Mouse (Mus musculus) midbrain, embryonic 10.5 days (tissue): ENCODE results near the gene Cbarp. TPM values are rescaled to one million over a fixed set of nuclear protein-coding genes. Genes with fewer than 3 reads are reported as not detected.
A peak's percentile ranks its signal among the peaks of the same experiment; 100 is the strongest.

Experiments
- DNase-seq: peaks from one replicate; pipeline ENCODE4 v3.0.0-alpha.2; 2017; ENCODE audit warnings: low spot score
- H3K27ac ChIP-seq: fragments of 300-500 bp; sonication (generic); replicated peaks from 2 replicates; pipeline ENCODE4 v1.5.1; 2016; ENCODE audit warnings: mild to moderate bottlenecking
- H3K27me3 ChIP-seq: fragments of 300-500 bp; sonication (generic); 2 replicates; pipeline ENCODE4 v1.6.1; 2016; ENCODE audit warnings: low read depth, mild to moderate bottlenecking; ENCODE audit not compliant: poor library complexity, severe bottlenecking
- H3K36me3 ChIP-seq: fragments of 300-500 bp; sonication (generic); 2 replicates; pipeline ENCODE4 v1.6.1; 2016; ENCODE audit warnings: mild to moderate bottlenecking, moderate library complexity
- H3K4me1 ChIP-seq: fragments of 300-500 bp; sonication (generic); 2 replicates; pipeline ENCODE4 v1.6.1; 2016
- H3K4me3 ChIP-seq: fragments of 300-500 bp; sonication (generic); 2 replicates; pipeline ENCODE4 v1.5.1; 2016; ENCODE audit warnings: mild to moderate bottlenecking, moderate library complexity
- H3K9me3 ChIP-seq: fragments of 300-500 bp; sonication (generic); replicated peaks from 2 replicates; pipeline ENCODE4 v1.6.1; 2016; ENCODE audit warnings: mild to moderate bottlenecking
- WGBS: fragments of 180-500 bp; shearing (Covaris S2); methylation state at CpG from one replicate; pipeline ENCODE4 v1.1.7; 2016; 5-methylcytosine and 5-hydroxymethylcytosine counted together
- polyA plus RNA-seq: library from polyadenylated mRNA; unstranded; fragments of >200 nt; fragmentation: Nextera tagmentation; extraction: Ambion mirVana; gene quantifications from 2 replicates; pipeline ENCODE4 v1.2.1, GENCODE M21; 2016

Gene Cbarp
- polyA plus RNA-seq, 1 experiment from 2014 or later, result 7.8 TPM

DNA sequence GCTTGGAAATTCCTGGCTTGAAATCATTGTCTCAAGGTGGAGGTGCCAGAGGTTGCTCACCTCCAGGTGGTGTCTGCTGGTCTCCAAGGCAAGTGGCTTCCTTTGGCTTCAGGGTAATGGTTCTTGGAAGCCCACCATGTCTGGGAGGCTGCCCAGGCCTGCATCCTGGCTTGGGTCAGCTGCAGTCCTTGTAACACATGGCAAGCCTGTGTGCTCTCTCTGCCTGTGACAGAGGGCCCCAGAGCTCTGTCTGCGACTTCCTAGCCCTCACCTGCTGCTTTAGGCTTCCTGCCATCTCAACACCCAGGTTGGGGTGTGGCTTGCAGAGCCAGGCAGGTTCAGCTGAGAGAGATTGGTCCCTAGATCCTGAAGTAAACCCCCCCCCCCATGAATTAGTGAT is 22.9 kb downstream of the Cbarp start:
- Histone ChIP-seq H3K9me3 (no peaks in the 10 kb centered on the region), H3K27ac (peak overlapping the region; percentile 93), H3K4me1 (peaks cover 50% of the 10 kb centered on the region), H3K27me3 (no peaks in the 10 kb centered on the region), H3K4me3 (peak overlapping the region; percentile 96), H3K36me3 (peaks cover 56% of the 10 kb centered on the region)
- DNase-seq, result no peak
- 74% methylated on average over 1 of the region's 1 CpGs for WGBS

- H3K4me1 ChIP-seq, result peaks cover 50% of the 10 kb centered on the region
- H3K27ac ChIP-seq, result peak overlapping the region; percentile 93
- H3K27me3 ChIP-seq, result no peaks in the 10 kb centered on the region
- DNase-seq, result peak; percentile 37
- H3K4me3 ChIP-seq, result peak overlapping the region; percentile 96
- 6% methylated on average over 30 of the region's 30 CpGs for WGBS
- no peaks in the 10 kb centered on the region for H3K9me3 ChIP-seq
- H3K36me3 ChIP-seq, result peaks cover 50% of the 10 kb centered on the region
These were observed 23.5 kb downstream of the Cbarp start for GRCm38 (mm10) chr10:80116927-80117691.

DNA sequence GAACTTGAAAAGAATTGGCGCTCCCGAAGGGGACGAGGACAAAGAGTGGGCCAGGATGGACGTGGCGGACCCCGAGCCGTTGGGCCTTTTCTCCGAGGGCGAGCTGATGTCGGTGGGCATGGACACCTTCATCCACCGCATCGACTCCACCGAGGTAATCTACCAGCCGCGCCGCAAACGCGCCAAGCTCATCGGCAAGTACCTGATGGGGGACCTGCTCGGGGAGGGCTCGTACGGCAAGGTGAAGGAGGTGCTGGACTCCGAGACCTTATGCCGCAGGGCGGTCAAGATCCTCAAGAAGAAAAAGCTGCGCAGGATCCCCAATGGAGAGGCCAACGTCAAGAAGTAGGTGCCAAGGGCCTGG is 24.1 kb downstream of the Cbarp start:
- H3K4me1 ChIP-seq, result peaks cover 50% of the 10 kb centered on the region
- no peaks in the 10 kb centered on the region for H3K27me3 ChIP-seq
- peak overlapping the region; percentile 93 for H3K27ac ChIP-seq
- WGBS, result 1% methylated on average over 27 of the region's 27 CpGs
- no peaks in the 10 kb centered on the region for H3K9me3 ChIP-seq
- H3K4me3 ChIP-seq, result peak overlapping the region; percentile 96
- peak; percentile 31 for DNase-seq
- peaks cover 44% of the 10 kb centered on the region for H3K36me3 ChIP-seq

GRCm38 (mm10) chr10:80115944-80116335 is 24.7 kb downstream of the Cbarp start:
- H3K4me1 ChIP-seq, result peaks cover 50% of the 10 kb centered on the region
- H3K36me3 ChIP-seq, result peaks cover 38% of the 10 kb centered on the region
- peak overlapping the region; percentile 96 for H3K4me3 ChIP-seq
- WGBS, result 0% methylated on average over 63 of the region's 63 CpGs
- H3K9me3 ChIP-seq, result no peaks in the 10 kb centered on the region
- peak overlapping the region; percentile 93 for H3K27ac ChIP-seq
- no peaks in the 10 kb centered on the region for H3K27me3 ChIP-seq
- DNase-seq, result no peak

- Histone ChIP-seq H3K36me3 (peaks cover 33% of the 10 kb centered on the region), H3K27me3 (no peaks in the 10 kb centered on the region), H3K4me1 (peaks cover 48% of the 10 kb centered on the region), H3K4me3 (peak within 1 kb of the TSS; percentile 96), H3K27ac (peak within 1 kb of the TSS; percentile 93), H3K9me3 (no peaks in the 10 kb centered on the region)
- under 1% methylated on average over 70 of the region's 70 CpGs for WGBS
- peak; percentile 99 for DNase-seq
These were observed 25.2 kb downstream of the Cbarp start, which contains the start of gene Stk11 for GRCm38 (mm10) chr10:80115290-80115943. Gene Stk11 (plus strand): TSS chr10:80115803.

GRCm38 (mm10) chr10:80114341-80115284 is 26.0 kb downstream of the Cbarp start:
- no peaks in the 10 kb centered on the region for H3K9me3 ChIP-seq
- no peaks in the 10 kb centered on the region for H3K27me3 ChIP-seq
- WGBS, result 2% methylated on average over 27 of the region's 27 CpGs
- peak overlapping the region; percentile 96 for H3K4me3 ChIP-seq
- peak; percentile 92 for DNase-seq
- peaks cover 42% of the 10 kb centered on the region for H3K4me1 ChIP-seq
- H3K27ac ChIP-seq, result peak overlapping the region; percentile 93
- peaks cover 25% of the 10 kb centered on the region for H3K36me3 ChIP-seq

GRCm38 (mm10) chr10:80107678-80108077 is 33.0 kb downstream of the Cbarp start:
- H3K4me1 ChIP-seq, result peaks cover 4% of the 10 kb centered on the region
- H3K27me3 ChIP-seq, result no peaks in the 10 kb centered on the region
- H3K27ac ChIP-seq, result no peak overlapping the region
- H3K9me3 ChIP-seq, result no peaks in the 10 kb centered on the region
- DNase-seq, result no peak
- no peak overlapping the region for H3K4me3 ChIP-seq
- 71% methylated on average over 6 of the region's 6 CpGs for WGBS
- no peaks in the 10 kb centered on the region for H3K36me3 ChIP-seq

DNA sequence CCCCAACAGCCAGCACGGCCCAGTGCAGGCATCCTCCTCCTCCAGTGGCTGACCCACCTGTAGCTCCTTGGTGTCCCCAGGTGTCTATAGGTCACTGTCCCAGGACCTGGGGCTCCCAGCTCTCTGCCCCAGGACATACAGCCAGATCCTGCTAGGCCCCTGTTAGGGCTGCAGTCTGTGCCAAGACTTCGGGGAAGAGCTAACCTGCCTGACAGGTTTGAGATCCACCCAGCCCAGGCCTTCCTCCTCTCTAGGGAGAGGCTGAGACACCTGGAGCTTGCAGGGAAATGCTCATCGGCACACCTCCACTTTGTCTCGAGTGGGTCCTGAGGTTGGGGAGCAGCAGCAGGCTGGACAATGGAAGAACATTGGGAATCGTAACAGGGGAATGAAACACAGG is 34.7 kb downstream of the Cbarp start:
- DNase-seq, result no peak
- no peak overlapping the region for H3K27ac ChIP-seq
- H3K36me3 ChIP-seq, result no peaks in the 10 kb centered on the region
- H3K4me3 ChIP-seq, result no peak overlapping the region
- H3K27me3 ChIP-seq, result no peaks in the 10 kb centered on the region
- peaks cover 22% of the 10 kb centered on the region for H3K4me1 ChIP-seq
- H3K9me3 ChIP-seq, result no peaks in the 10 kb centered on the region
- 77% methylated on average over 5 of the region's 5 CpGs for WGBS

GRCm38 (mm10) chr10:80105460-80105859 is 35.2 kb downstream of the Cbarp start, which contains the start of gene Sbno2:
Gene Sbno2 (minus strand): TSS chr10:80105571.
- no peak within 1 kb of the TSS for H3K27ac ChIP-seq
- no peaks in the 10 kb centered on the region for H3K27me3 ChIP-seq
- H3K4me1 ChIP-seq, result peaks cover 27% of the 10 kb centered on the region
- DNase-seq, result no peak
- H3K36me3 ChIP-seq, result no peaks in the 10 kb centered on the region
- 72% methylated on average over 5 of the region's 5 CpGs for WGBS
- no peak within 1 kb of the TSS for H3K4me3 ChIP-seq
- no peaks in the 10 kb centered on the region for H3K9me3 ChIP-seq

DNA sequence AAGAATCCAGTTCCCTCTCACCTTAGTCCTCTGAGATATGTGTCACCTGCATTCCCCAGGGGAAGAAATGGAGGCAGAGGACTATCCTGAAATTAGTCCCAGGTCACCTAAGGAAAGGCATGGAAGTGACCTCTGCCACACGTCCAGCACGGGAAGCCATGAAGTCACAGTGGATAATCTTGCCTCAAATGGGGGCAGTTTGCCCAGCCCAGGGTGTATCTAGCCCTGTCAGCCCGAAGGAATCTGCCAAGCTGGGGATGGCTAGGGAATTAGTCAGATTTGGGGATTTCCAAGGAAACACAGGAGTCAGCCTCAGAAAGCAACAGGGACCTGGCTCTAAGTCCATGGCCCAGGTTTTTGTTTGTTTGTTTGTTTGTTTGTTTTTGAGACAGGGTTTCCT is 36.5 kb downstream of the Cbarp start:
- DNase-seq, result no peak
- Histone ChIP-seq H3K4me3 (no peak overlapping the region), H3K9me3 (no peaks in the 10 kb centered on the region), H3K4me1 (peaks cover 33% of the 10 kb centered on the region), H3K27me3 (no peaks in the 10 kb centered on the region), H3K27ac (no peak overlapping the region), H3K36me3 (no peaks in the 10 kb centered on the region)
- WGBS, result 89% methylated on average over 3 of the region's 3 CpGs

- H3K27me3 ChIP-seq, result no peaks in the 10 kb centered on the region
- no peaks in the 10 kb centered on the region for H3K9me3 ChIP-seq
- peaks cover 43% of the 10 kb centered on the region for H3K4me1 ChIP-seq
- peak overlapping the region; percentile 97; the same call in 1 of the 2 replicates for H3K4me3 ChIP-seq
- no peaks in the 10 kb centered on the region for H3K36me3 ChIP-seq
- 85% methylated on average over 2 of the region's 2 CpGs for WGBS
- peak overlapping the region; percentile 95 for H3K27ac ChIP-seq
- DNase-seq, result no peak
These were observed 37.6 kb downstream of the Cbarp start for GRCm38 (mm10) chr10:80103032-80103431.

DNA sequence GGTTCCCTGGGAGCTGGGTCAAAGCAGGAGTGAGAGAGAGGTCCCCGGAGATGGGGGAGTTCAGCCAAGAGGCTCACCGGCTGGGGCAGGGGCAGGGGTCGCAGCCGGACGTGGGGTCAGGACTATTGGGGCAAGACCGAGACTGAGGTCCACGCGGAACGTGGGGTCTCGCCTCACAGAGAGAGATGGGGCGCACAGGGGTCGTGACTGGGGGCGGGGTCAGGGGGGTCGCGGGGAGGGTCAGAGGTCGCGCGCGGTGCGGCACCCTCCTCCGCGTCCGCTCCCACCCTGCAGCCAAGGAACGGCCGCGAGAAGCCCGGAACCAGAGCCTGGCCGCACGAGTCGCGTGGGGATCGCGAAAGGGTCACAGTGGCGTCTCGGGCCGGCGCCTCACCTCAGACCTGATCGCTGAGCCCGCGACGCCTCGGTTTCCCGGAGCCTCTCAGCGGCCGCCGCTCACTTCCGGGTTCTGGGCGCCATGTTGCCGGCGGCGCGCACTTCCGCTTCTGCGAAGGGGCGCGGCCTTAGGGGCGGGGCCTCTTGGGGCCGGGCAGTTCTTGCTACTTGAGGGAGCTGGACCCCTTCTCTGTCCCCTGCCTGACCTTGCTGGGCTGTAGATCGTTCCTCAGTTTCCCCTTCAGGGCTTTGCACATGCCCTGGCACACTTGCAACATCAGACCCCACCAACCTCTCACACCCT is 38.3 kb downstream of the Cbarp start:
- Histone ChIP-seq H3K9me3 (no peaks in the 10 kb centered on the region), H3K27ac (peak overlapping the region; percentile 95), H3K27me3 (no peaks in the 10 kb centered on the region), H3K4me1 (peaks cover 50% of the 10 kb centered on the region), H3K4me3 (peak overlapping the region; percentile 97), H3K36me3 (no peaks in the 10 kb centered on the region)
- under 1% methylated on average over 53 of the region's 59 CpGs for WGBS
- peak; percentile 88 for DNase-seq
